ENCODE assay signal across 26 mouse cellular contexts in genomic region chr9:120283556-120283955, GRCm38 (mm10). TPM values are rescaled to one million over a fixed set of nuclear protein-coding genes. Genes with fewer than 3 reads are reported as not detected.
A peak's percentile ranks its signal among the peaks of the same experiment; 100 is the strongest.
DNase-seq lines count a peak whose midpoint lies in the region; TF ChIP-seq lines count a peak whose summit lies in the region.
"Had no signal": no experiment of that assay in that cellular context is flagged by ENCODE, and none has a peak within 500 bp of the region (broad histone marks: within the 10 kb centered on the region; RNA-seq: fewer than 3 reads in every experiment).

No protein-coding gene starts in this region.

- peak overlapping the region; percentile 63; the same call in 1 of the 2 replicates for H3K27ac ChIP-seq in layer of hippocampus, adult 2 months
- H3K27ac ChIP-seq: embryonic facial prominence, embryonic 12.5 days; forebrain, embryonic 13.5 days; gastrocnemius, adult 2 months; hindbrain, embryonic 14.5 days; limb, embryonic 12.5 days; liver, embryonic 12.5 days; neural tube, embryonic 13.5 days had no signal

- DNase-seq in layer of hippocampus, adult 2 months (ENCODE audit: low spot score in 2 of 2): peak; percentile 33 to 60
- no peak for DNase-seq in layer of hippocampus, adult 9-10 months (ENCODE audit: low spot score)
- peak; percentile 27 to 29 for DNase-seq in frontal cortex, postnatal 14 days (ENCODE audit: low spot score in 2 of 2)
- DNase-seq in left cerebral cortex, postnatal 14 days (ENCODE audit: low spot score in 2 of 2): peak; percentile 62 to 78
- peak; percentile 52 to 74 for DNase-seq in right cerebral cortex, postnatal 36 days (ENCODE audit: low spot score in 2 of 2)
- DNase-seq in cerebellum, adult 9-10 months: no peak
- no peak for DNase-seq in spleen, postnatal 36 days (ENCODE audit: low spot score in 2 of 2)
- DNase-seq: cerebellum, adult 8-10 months; gastrocnemius, adult 2 months; heart, adult 11 months; kidney, postnatal 36 days; lung, adult 2 months; midbrain, embryonic 14.5 days; thymus, postnatal 4 days had no signal

- no peak overlapping the region for H3K4me3 ChIP-seq in layer of hippocampus, adult 2 months
- H3K4me3 ChIP-seq: embryonic facial prominence, embryonic 12.5 days; erythroblast, embryonic 14.5 days; forebrain, embryonic 13.5 days; gastrocnemius, adult 2 months; heart, embryonic 12.5 days; limb, embryonic 12.5 days; liver, embryonic 12.5 days; megakaryocyte, embryonic 14.5 days; neural tube, embryonic 13.5 days had no signal

- no peak for TF ChIP-seq CTCF in layer of hippocampus, adult 2 months (conservative IDR thresholded peaks at IDR 0.05)

- intact Hi-C loops in left cerebral cortex, postnatal 14 days (cut with DNase I): loop anchor here (5.0 kb wide), 1 partner anchor 56 kb away; no protein-coding TSS in a partner anchor

RNA-seq across cellular contexts. Expression of gene Myrip, which starts 17.8 kb away (rescaled TPM):
- total RNA-seq in layer of hippocampus, adult 2 months (2021): 10 to 100 TPM; 54.7 to 58.7 TPM
- total RNA-seq in left cerebral cortex, postnatal 14 days (2021): 10 to 100 TPM; 79.0 to 97.4 TPM
- total RNA-seq: CH12.LX; common myeloid progenitor, adult 5-6 weeks; MEL had no signal

Comparison
In these comparisons a context has a peak if more than half of its experiments do, and no peak if none do; other contexts are left out.
1. DNase-seq: peak in layer of hippocampus, adult 2 months (2 of 2), frontal cortex, postnatal 14 days (2 of 2), left cerebral cortex, postnatal 14 days (2 of 2) and right cerebral cortex, postnatal 36 days (2 of 2); none in layer of hippocampus, adult 9-10 months (single experiment), cerebellum, adult 9-10 months (single experiment) and spleen, postnatal 36 days (0 of 2).